Mouse (Mus musculus): Measurements from ENCODE around the gene Scn3b. TPM values are rescaled to one million over a fixed set of nuclear protein-coding genes. Genes with fewer than 3 reads are reported as not detected.

Gene Scn3b
- polyA plus RNA-seq, 1 experiment from 2014 or later = 2.9 TPM

DNA sequence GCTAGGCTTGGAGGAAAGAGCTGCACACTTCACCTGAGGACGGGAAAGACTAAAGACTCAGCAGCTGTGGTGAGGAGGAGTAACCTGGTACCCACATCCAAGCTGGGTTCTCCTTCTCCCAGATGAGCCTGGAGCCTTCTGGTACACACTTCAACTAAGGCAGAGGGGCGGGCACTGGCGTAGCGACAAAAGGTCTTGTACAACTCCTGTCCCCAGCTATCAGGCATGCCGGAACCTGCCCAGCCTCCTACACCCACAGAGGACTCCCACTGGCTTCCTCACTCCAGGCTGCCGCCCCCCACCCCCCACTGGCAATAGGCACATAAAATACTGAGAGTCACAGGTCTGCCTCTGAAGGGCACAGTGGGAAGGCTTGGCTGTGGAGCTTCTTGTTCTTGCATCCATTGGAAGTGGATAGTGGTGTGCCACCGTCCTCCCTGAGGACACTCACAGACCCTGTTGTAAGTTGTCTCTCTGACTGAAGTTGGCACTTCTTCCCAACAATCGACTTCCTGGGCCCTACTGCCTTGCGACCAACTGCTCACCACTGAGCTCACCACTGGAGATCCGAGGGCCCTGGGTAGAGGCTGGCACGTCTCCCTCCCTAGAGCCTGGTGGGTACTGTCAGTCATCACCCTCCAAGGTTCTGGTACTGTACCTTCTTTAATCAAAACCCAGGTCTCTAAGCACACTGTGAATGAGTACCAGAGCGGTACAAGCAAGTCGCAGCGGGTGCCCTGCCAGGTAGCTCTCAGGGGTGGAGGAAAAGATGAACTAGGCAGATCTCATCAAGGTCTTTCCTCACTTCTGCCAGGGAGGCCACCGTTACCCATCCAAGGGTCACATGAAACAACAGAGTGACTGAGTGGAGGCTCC, 62.6 kb downstream of the Scn3b start:
- peak; percentile 13; the same call in 1 of the 2 replicates for ATAC-seq (ENCODE audit: insufficient read depth)
- 88% methylated on average over 15 of the region's 15 CpGs for WGBS

DNA sequence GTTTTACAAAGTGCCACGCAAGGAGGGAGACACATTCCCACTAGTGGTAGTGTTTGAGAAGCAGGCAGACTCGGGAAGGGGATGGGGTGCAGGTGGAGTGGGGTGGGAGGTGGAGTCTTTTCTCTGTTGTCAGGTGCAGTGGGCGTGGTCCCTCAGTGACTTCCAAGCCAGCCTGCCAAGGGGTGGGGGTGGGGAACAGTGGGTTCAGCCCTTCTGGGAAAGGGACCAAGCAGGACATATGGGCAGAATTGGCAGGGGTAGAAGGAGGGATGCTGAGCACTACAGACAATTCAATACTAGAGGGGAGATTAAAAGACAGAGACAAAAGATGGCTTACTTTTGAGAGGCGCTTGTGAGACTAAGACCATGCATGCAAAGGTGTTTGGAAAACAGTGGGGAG, 63.3 kb downstream of the Scn3b start:
- Histone ChIP-seq H3K4me2 (no peak overlapping the region), H3K36me3 (ENCODE audit: insufficient read depth) (no peaks in the 10 kb centered on the region), H3K9ac (no peak overlapping the region), H3K27ac (ENCODE audit: low read depth) (no peak overlapping the region), H3K27me3 (ENCODE audit: insufficient read depth, low read length) (no peaks in the 10 kb centered on the region), H3K4me3 (ENCODE audit: low read depth, low read length) (no peak overlapping the region), H3K4me1 (ENCODE audit: insufficient read depth) (no peaks in the 10 kb centered on the region), H3K9me3 (ENCODE audit: low read depth, low read length) (no peaks in the 10 kb centered on the region)
- WGBS = 76% methylated on average over 4 of the region's 4 CpGs
- DNase-seq (no peak), ATAC-seq (ENCODE audit: insufficient read depth) (no peak)
- no peak for TF ChIP-seq CTCF (IDR thresholded peaks at IDR 0.05; ENCODE audit: low read depth)

More for the DNA sequence above, 62.6 kb downstream of the Scn3b start:
- H3K4me3 ChIP-seq (ENCODE audit: low read depth, low read length) = no peak overlapping the region
- H3K9me3 ChIP-seq (ENCODE audit: low read depth, low read length) = no peaks in the 10 kb centered on the region
- no peaks in the 10 kb centered on the region for H3K36me3 ChIP-seq (ENCODE audit: insufficient read depth)
- no peak overlapping the region for H3K27ac ChIP-seq (ENCODE audit: low read depth)
- no peak for DNase-seq
- no peak overlapping the region for H3K4me2 ChIP-seq
- no peaks in the 10 kb centered on the region for H3K4me1 ChIP-seq (ENCODE audit: insufficient read depth)
- H3K9ac ChIP-seq = no peak overlapping the region
- no peaks in the 10 kb centered on the region for H3K27me3 ChIP-seq (ENCODE audit: insufficient read depth, low read length)
- no peak for TF ChIP-seq CTCF (IDR thresholded peaks at IDR 0.05; ENCODE audit: low read depth)

DNA sequence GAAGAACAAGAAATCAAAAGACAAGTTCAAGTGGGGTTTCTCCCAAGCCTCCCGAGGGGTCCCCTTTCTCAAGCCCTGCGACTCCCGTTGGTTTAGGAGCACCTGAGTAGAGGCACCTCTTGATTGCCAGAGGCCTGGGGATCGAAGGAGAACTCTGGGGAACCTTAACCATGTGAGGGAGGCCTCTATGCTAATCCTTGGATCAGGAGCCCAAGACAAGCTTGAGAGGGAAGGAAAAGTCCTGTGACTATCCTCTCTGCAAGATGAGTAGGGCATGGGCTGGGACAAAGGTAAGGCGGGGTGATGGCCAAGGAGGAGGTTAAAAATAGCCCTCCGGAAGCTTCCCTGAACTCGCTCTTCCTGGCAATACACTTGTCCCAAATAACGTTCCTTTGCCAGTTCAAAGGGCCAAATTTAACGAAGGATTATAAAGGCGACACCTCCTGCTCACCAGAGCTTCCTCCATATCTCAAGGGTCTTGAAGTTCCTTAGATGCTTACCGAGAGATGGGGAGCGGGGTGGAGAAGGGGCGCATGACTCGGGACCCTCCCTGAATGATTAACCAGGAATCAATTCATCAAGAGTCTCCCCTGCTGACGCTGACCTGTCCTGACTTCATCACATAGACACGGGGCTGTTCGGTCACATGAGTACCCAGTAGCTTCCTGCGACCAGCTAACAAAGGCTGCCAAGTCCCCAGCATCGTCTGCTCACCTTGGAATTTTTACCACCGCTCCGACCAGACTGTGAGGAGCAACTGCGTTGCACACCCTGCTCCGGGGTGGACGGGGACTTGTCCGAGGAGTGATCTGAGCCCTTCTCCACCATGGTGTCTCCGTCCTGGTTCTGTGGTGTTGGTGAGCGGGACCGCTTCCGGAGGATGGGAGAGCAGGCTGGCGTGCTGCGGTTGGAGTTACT, 64.0 kb downstream of the Scn3b start:
- TF ChIP-seq CTCF (IDR thresholded peaks at IDR 0.05; ENCODE audit: low read depth) = no peak
- Histone ChIP-seq H3K9ac (no peak overlapping the region), H3K9me3 (ENCODE audit: low read depth, low read length) (no peaks in the 10 kb centered on the region), H3K4me2 (no peak overlapping the region), H3K36me3 (ENCODE audit: insufficient read depth) (no peaks in the 10 kb centered on the region), H3K4me3 (ENCODE audit: low read depth, low read length) (no peak overlapping the region), H3K27me3 (ENCODE audit: insufficient read depth, low read length) (no peaks in the 10 kb centered on the region), H3K4me1 (ENCODE audit: insufficient read depth) (no peaks in the 10 kb centered on the region), H3K27ac (ENCODE audit: low read depth) (no peak overlapping the region)
- ATAC-seq (ENCODE audit: insufficient read depth) (no peak), DNase-seq (no peak)
- 76% methylated on average over 31 of the region's 31 CpGs for WGBS

DNA sequence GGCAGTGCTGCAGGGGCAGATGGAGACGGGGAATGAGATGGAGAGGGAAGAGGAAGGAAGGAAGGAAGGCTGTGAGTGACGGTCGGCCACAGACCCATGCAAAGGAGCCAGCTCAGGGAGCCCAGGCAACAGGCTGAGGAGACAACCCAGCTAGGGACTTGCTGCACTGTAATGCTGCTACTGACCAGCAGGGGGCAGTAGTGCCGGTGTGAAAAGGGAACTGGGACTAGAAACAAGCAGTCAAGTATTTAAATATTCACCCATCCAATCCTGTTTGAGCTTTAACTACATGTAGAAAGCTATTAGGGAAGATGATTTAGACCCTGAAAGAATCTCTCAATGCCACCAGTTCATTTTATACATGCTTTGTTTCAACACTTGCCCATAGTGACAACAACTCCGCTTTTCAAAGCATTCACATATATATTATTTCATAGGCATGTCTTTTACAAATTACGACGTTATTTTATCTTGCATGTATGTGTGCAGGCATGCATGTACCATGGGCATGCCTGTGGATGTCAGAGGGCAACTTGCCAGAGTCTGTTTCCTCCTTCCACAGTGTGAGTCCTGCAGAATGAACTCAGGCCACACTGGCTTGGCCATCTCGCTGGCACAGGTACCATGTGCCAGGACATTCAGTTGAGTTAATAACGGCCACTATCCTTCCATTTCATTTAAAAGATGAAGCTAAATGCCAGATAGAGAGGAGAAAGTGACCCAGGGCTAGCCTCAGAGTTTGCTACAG, 64.8 kb downstream of the Scn3b start:
- WGBS = 58% methylated on average over 9 of the region's 9 CpGs
- ATAC-seq (ENCODE audit: insufficient read depth) (no peak), DNase-seq (peak; percentile 72)
- H3K4me1 ChIP-seq (ENCODE audit: insufficient read depth) = no peaks in the 10 kb centered on the region
- no peak overlapping the region for H3K4me3 ChIP-seq (ENCODE audit: low read depth, low read length)
- H3K36me3 ChIP-seq (ENCODE audit: insufficient read depth) = no peaks in the 10 kb centered on the region
- H3K27ac ChIP-seq (ENCODE audit: low read depth) = no peak overlapping the region
- H3K9ac ChIP-seq = no peak overlapping the region
- H3K9me3 ChIP-seq (ENCODE audit: low read depth, low read length) = no peaks in the 10 kb centered on the region
- no peak overlapping the region for H3K4me2 ChIP-seq
- H3K27me3 ChIP-seq (ENCODE audit: insufficient read depth, low read length) = no peaks in the 10 kb centered on the region
- peak; percentile 95 for TF ChIP-seq CTCF (IDR thresholded peaks at IDR 0.05; ENCODE audit: low read depth)

DNA sequence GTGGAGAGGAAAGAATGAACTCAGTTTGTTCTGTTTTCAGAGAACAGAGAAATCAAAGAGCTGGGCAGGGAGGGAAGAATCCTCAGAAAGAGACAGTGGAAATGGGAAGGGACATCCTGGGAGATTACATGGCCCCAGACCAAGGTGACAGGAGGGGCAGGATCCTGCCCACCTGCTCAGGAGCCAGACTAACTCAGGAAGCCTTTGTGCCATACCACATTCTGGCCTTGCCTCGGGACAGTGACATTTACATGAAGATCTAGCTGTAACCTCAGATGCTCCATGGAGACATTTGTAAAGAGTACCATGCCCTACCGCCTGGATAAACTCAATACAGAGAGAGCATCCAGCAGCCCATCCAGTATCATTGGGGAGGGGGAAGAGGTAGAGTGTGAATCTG, 65.6 kb downstream of the Scn3b start:
- Histone ChIP-seq H3K27me3 (ENCODE audit: insufficient read depth, low read length) (no peaks in the 10 kb centered on the region), H3K36me3 (ENCODE audit: insufficient read depth) (no peaks in the 10 kb centered on the region), H3K27ac (ENCODE audit: low read depth) (no peak overlapping the region), H3K4me2 (no peak overlapping the region), H3K4me3 (ENCODE audit: low read depth, low read length) (no peak overlapping the region), H3K9ac (no peak overlapping the region), H3K9me3 (ENCODE audit: low read depth, low read length) (no peaks in the 10 kb centered on the region), H3K4me1 (ENCODE audit: insufficient read depth) (no peaks in the 10 kb centered on the region)
- 83% methylated on average over 2 of the region's 2 CpGs for WGBS
- DNase-seq (no peak), ATAC-seq (ENCODE audit: insufficient read depth) (no peak)
- TF ChIP-seq CTCF (IDR thresholded peaks at IDR 0.05; ENCODE audit: low read depth) = no peak

DNA sequence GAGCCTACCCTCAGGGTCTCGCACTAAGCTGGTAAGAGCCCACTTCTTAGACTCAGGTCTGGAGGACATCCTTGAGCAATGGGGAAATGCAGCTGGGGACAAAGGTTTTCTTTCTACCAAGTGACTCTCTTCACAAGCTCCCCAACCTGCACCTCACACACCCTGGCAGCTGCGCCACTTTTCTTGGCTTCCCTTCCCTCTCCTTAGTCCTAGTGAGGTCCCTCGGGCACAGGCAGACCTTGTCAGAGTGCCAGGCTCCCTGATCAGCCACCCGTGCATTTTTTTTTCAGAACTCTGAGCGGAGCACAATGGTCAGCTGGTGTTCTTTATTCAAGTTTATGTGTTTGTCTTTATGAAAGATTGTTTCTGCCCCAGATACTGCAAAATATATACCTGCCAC, 67.7 kb downstream of the Scn3b start:
- H3K36me3 ChIP-seq (ENCODE audit: insufficient read depth) = no peaks in the 10 kb centered on the region
- ATAC-seq (ENCODE audit: insufficient read depth) (no peak), DNase-seq (no peak)
- WGBS = 67% methylated on average over 5 of the region's 5 CpGs
- no peak overlapping the region for H3K27ac ChIP-seq (ENCODE audit: low read depth)
- no peak for TF ChIP-seq CTCF (IDR thresholded peaks at IDR 0.05; ENCODE audit: low read depth)
- no peaks in the 10 kb centered on the region for H3K4me1 ChIP-seq (ENCODE audit: insufficient read depth)
- H3K4me2 ChIP-seq = no peak overlapping the region
- H3K27me3 ChIP-seq (ENCODE audit: insufficient read depth, low read length) = no peaks in the 10 kb centered on the region
- H3K9ac ChIP-seq = no peak overlapping the region
- H3K4me3 ChIP-seq (ENCODE audit: low read depth, low read length) = no peak overlapping the region
- no peaks in the 10 kb centered on the region for H3K9me3 ChIP-seq (ENCODE audit: low read depth, low read length)

All from lung, embryonic 14.5 days (tissue).